Mouse (Mus musculus): ENCODE measurements around the gene Lbhd2.

The Lbhd2 gene

GRCm38 (mm10) chr12:111430868-111431817 is 24.5 kb downstream of the Lbhd2 start:
- peak; percentile 84 for DNase-seq (ENCODE audit: low read depth, low spot score)

GRCm38 (mm10) chr12:111432097-111432496 is 25.5 kb downstream of the Lbhd2 start:
- DNase-seq (ENCODE audit: low read depth, low spot score), result no peak

GRCm38 (mm10) chr12:111432751-111433331 is 26.2 kb downstream of the Lbhd2 start:
- no peak for DNase-seq (ENCODE audit: low read depth, low spot score)

GRCm38 (mm10) chr12:111434164-111434744 is 27.6 kb downstream of the Lbhd2 start:
- no peak for DNase-seq (ENCODE audit: low read depth, low spot score)

- DNase-seq (ENCODE audit: low read depth, low spot score), result peak; percentile 94
These were observed 28.2 kb downstream of the Lbhd2 start for GRCm38 (mm10) chr12:111434745-111435327.

GRCm38 (mm10) chr12:111436170-111436569 is 29.6 kb downstream of the Lbhd2 start:
- DNase-seq (ENCODE audit: low read depth, low spot score), result no peak

- DNase-seq (ENCODE audit: low read depth, low spot score), result no peak
These were observed 30.0 kb downstream of the Lbhd2 start for GRCm38 (mm10) chr12:111436640-111437039.

- DNase-seq (ENCODE audit: low read depth, low spot score), result no peak
These were observed 30.8 kb downstream of the Lbhd2 start for GRCm38 (mm10) chr12:111437222-111437900.

GRCm38 (mm10) chr12:111438850-111439249 is 32.2 kb downstream of the Lbhd2 start:
- no peak for DNase-seq (ENCODE audit: low read depth, low spot score)

GRCm38 (mm10) chr12:111440701-111441373 is 34.2 kb downstream of the Lbhd2 start:
- DNase-seq (ENCODE audit: low read depth, low spot score), result no peak

- no peak for DNase-seq (ENCODE audit: low read depth, low spot score)
These were observed 34.9 kb downstream of the Lbhd2 start for GRCm38 (mm10) chr12:111441523-111441922.

- DNase-seq (ENCODE audit: low read depth, low spot score), result peak; percentile 71
These were observed 35.9 kb downstream of the Lbhd2 start, which contains the start of gene Tnfaip2 for GRCm38 (mm10) chr12:111442309-111443010. Gene Tnfaip2, plus strand, starts transcription at chr12:111442469.

- DNase-seq (ENCODE audit: low read depth, low spot score), result peak; percentile 67
These were observed 36.6 kb downstream of the Lbhd2 start for GRCm38 (mm10) chr12:111443011-111443870.

- peak; percentile 82 for DNase-seq (ENCODE audit: low read depth, low spot score)
These were observed 37.6 kb downstream of the Lbhd2 start for GRCm38 (mm10) chr12:111443921-111444831.

GRCm38 (mm10) chr12:111445161-111445889 is 38.7 kb downstream of the Lbhd2 start:
- DNase-seq (ENCODE audit: low read depth, low spot score), result no peak

GRCm38 (mm10) chr12:111445890-111446613 is 39.4 kb downstream of the Lbhd2 start:
- DNase-seq (ENCODE audit: low read depth, low spot score), result no peak

- DNase-seq (ENCODE audit: low read depth, low spot score), result no peak
These were observed 40.1 kb downstream of the Lbhd2 start for GRCm38 (mm10) chr12:111446745-111447144.

All from 3T3-L1 (cell line).